Mouse (Mus musculus) right cerebral cortex, postnatal 4 days (tissue): ENCODE measurements around the gene Hoxd13.

Experiments
- DNase-seq: peaks from one replicate; pipeline ENCODE4 v3.0.0-alpha.2; 2022

The Hoxd13 gene

DNA sequence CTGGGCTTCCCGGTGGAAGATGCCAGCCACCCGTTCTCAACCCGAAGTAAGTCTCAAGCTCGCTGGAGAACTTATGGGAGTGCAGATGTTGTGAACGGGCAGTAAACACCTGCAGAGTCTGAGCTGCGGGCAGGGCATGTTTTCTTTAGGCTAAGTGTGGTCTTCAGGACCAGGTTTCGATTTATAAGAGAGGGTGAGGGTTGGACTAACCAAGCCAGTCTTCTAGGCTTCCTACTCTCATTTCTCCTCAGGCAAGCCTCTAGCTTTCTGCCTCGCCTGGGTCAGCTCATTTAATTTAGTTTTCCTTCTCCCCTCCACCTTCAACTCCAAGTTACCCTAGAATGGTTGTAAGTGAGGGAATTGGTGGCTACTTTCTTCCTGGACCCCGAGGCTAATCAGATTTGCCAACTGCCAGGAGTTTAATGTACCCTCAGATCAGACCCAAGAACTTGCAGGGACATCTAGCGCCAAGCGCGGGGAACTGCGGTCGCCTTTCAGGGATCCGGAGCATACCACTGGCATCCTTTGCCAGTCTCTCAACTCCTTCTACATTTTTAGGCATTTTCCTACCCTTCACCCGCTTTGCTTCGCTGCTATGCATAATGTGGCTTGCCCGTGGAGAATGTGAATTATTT is 4.7 kb upstream of the Hoxd13 start:
- DNase-seq: peak; percentile 74

DNA sequence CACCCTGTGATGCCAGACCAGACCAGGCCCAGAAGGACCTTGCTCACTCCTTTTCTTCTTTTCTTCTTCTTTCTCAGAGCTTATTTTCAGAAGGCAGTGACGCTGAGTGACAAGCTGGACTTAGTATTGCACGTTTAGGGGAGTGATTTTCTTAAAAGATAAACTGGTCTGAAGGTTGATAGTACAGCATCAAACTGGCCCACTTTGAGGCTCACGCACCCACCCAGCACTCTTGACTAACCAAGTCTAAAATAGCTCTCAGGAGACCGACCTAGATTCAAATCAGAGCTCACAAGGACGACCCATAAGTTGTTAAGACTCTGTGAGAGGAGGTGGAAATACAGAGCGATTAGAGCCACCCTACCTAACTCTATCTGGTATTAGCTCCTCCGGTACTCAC is 1.7 kb upstream of the Hoxd13 start:
- no peak for DNase-seq

DNA sequence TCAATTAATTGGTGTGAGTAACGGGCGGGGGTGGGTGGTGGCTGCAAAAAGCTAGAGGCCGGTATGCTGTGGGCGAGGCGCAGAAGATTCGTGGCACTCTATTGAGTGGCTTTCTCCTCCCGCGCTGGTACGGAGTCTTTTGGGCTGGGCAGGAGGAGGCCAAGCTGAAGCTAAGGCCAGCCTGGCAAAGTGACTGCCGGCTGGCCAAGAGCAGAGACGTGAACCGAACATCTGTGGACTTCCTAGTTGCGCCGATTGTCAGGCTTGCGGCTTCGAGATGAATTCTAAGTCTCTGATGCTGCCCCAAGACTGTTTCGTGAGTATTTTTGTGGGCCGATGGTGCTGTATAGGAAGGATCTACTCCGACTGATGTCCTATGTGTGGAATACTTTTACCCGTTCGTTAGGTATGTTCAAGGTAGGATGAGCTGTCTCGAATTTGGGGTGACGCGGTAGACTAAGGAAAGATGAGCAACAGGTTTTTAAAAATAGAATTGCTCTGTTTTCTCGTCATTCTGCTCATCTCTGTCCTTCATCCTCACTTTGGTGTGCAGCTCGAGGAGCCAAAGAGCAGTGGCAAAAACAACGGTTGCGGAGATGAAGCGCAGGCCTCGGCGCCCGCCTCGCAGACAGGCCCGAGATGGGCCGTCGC is 794 bp upstream of the Hoxd13 start:
- DNase-seq: no peak

DNA sequence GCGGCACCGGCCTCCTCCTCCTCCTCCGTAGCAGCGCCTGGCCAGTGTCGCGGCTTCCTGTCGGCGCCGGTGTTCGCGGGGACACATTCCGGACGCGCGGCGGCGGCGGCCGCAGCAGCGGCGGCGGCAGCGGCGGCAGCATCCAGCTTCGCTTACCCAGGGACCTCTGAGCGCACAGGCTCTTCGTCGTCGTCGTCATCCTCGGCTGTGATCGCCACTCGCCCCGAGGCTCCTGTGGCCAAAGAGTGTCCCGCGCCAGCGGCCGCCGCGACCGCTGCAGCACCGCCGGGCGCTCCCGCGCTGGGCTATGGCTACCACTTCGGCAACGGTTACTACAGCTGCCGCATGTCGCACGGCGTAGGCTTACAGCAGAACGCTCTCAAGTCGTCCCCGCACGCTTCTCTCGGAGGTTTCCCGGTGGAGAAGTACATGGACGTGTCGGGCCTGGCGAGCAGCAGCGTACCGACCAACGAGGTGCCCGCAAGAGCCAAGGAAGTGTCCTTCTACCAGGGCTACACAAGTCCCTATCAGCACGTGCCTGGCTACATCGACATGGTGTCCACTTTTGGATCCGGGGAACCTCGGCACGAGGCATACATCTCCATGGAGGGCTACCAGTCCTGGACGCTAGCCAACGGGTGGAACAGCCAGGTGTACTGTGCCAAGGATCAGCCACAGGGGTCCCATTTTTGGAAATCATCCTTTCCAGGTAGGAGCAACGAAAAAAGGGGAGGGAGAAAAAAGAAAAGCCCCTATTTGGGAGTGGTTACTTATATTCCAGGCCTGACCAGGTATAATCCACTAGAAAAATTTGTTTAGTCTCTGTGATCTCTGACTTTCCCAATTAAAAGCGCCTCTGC is 490 bp downstream of the Hoxd13 start:
- DNase-seq: no peak

DNA sequence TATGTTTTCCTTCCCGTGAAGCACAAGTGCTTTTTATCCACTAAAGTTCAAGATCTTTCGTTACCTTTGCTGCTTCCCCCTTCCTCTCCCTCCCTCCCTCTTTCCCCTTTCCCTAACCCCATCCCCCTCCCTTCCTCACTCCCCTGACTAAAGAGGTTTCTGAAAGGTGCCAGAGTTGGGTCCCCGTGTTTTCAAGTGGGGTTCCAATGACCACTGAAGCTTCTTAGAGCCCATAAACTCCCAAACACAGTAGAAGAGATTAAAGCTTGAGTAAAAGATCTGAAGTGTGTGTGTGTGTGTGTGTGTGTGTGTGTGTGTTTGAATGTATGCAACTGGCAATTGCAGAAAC is 1.1 kb downstream of the Hoxd13 start:
- DNase-seq: no peak

DNA sequence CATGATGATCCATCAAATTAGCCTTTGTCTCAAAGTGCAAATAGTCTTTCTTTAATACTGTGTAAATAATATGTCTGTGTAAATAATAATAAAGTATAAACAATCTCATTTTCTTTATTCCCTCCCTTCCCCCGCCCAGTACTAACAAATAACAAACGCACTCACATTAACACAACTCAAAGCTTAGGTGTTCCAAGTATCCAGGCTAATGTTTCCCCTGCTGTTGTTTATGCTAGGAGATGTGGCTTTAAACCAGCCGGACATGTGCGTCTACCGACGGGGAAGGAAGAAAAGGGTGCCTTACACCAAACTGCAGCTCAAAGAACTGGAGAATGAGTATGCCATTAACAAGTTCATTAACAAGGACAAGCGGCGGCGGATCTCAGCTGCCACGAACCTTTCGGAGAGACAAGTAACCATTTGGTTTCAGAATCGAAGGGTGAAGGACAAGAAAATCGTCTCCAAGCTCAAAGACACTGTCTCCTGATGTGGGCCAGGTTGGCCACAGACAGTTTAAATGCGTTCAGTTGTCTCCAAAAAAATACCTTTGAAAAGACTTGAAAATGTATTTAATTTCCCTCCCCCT is 1.6 kb downstream of the Hoxd13 start:
- DNase-seq: no peak

DNA sequence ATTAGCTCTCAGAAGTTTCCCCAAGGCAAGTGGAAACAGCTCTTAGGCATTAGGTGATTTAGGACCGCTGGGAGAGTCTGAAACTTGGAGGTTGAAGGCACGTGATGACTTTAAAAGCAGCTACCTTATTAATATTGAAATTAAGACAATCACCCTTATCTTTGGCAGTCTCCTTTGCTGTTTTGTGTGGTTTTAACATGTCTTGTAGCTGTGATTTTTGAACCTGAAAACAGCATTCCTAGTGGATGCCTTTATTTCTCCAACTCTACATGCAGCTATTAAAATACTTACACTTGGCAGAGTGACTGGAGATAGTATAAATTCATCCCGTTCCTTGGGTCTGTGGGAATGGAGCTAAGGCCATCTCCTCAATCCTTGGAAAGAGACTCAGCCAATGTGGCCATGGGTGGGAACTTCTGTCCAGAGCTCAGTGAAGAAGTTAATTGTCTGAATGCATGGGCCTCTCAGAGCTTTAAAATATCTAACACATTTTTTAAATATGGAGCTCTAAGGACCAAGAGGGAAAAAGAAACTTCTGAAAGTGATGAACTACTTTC is 2.6 kb downstream of the Hoxd13 start:
- DNase-seq: no peak

DNA sequence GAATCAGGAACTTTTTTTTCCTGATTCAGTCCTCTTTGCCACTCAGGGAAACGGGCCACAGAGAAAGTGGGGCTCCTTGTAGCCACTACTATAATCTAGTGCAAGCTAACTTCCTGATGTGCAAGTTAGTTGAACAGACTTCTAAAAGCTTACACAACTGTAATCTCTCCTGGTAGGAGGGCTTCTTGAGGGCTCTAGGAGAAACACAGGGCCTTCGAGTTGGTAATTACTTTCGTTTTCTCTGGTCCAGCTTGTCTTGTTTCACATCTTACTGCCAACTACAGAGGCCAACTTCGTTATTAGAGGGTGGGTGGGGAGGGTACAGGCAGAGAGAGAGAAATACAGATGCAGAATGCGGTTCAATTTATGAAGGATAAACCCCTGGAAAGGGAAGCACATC is 3.7 kb downstream of the Hoxd13 start:
- DNase-seq: no peak

DNA sequence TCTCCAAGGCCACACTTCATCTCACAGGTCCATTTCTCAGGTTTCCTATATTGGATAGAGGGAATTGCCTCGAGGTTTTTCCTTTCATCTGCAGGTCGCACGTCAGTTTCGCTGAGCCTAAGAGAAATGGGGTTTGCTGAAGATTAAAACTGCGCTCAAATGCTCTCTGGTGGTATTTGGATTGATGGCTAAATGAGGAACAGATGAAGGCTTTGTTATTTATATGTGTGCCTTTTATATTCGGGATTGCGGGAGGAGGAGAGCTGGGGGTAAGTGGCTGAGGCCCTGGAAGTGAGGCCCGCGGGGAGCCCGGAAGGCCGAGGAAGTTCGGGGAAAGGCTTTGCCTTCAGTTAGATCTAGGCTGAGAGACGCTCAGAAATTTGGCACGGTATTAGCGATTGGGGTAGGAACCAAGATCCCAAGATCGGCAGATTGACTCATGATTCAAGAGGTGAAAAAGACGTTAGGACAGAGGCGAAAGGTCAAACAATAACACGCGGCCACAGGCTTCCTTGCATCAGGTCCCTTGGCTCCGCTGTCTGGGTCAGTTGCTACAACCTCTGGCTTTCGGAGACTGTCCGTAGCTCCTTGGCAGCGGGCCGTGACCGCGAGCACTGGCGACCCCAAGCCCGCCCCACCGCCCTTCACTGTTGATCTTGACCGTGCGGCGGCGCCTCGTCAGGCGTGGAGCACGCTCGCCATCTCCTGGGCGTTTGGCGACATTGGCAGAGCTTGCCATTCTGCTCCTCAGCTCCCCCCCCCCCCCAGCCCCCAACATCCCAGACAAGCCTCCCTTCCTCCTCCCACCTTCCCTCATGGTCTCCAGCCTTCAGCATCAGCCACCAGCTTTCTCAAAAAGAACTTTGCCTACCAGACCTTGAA is 4.6 kb downstream of the Hoxd13 start:
- peak; percentile 66 for DNase-seq

DNA sequence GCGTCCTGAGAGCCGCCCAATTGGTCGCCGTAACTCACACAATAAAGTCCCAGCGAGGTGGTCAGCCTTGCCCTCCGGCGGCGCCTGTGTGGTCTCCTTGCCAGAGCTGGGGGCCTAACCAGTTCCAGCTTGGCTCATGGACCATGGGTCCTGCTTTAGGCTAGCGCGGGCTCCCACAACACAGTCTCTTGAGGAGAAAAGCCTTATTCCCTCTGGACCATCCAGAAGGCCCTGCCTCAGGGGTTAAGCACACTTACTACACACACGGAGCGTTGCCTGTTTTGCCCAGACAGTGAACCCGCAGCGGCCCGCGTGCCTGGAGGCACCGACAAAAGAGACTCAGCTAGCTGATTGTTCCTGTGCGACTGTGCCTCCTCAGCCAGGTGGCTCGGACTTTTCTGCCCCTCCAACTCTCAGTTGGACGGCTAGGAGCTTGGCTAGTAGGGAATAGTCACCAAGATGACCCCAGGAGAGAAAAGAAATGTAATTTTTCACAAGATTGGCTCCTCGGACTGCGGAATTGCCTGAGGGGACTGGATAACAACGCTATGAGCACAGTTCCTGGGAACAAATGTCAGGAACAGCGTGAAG is 5.8 kb downstream of the Hoxd13 start:
- DNase-seq: no peak

DNA sequence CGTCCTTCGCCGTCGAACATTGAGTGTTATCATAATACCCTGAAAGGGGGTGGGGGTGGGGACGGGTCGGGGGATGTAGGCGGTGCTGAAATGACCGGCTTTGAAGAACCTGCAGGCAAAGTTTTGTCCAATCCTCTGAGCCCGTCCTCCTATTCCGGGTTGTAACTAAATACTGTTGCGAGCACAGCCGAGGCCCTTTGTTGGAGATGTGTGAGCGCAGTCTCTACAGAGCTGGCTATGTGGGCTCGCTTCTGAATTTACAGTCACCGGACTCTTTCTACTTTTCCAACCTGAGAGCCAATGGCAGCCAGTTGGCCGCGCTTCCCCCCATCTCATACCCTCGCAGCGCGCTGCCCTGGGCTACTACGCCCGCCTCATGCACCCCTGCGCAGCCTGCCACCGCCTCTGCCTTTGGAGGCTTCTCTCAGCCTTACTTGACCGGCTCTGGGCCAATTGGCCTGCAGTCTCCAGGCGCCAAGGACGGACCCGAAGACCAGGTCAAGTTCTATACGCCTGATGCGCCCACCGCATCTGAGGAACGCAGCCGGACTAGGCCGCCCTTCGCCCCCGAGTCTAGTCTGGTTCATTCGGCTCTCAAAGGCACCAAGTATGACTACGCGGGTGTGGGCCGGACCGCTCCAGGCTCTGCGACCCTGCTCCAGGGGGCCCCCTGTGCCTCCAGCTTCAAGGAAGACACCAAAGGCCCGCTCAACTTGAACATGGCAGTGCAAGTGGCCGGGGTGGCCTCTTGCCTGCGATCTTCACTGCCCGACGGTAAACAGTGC is 7.0 kb downstream of the Hoxd13 start, which contains the start of gene Hoxd12:
TSS of gene Hoxd12 (plus strand) at position 133 of the 785 bp plus-strand sequence.
- no peak for DNase-seq

DNA sequence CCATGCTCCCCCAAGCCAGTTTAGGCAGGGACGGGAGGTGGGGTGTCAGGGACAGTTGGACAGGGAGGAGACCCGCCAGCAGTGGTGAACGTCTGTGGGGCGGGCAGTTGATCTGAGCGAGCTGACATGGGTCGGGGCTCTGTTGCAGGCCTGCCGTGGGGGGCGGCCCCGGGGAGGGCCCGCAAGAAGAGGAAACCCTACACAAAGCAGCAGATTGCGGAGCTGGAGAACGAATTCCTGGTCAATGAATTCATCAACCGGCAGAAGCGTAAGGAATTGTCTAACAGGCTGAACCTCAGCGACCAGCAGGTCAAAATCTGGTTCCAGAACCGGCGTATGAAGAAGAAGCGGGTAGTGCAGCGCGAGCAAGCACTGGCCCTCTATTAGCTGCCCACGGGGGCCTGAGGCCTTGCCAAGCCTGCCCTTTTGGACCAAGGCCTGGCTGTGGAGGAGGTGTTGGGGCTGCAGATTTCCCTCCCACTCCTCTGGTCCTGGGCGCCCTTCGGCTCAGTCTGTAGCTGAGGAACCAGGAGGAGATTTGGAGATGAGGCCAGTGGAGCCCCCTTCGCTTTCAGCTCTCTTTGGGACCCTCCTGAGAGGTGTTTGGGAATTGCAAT is 7.7 kb downstream of the Hoxd13 start:
- no peak for DNase-seq

DNA sequence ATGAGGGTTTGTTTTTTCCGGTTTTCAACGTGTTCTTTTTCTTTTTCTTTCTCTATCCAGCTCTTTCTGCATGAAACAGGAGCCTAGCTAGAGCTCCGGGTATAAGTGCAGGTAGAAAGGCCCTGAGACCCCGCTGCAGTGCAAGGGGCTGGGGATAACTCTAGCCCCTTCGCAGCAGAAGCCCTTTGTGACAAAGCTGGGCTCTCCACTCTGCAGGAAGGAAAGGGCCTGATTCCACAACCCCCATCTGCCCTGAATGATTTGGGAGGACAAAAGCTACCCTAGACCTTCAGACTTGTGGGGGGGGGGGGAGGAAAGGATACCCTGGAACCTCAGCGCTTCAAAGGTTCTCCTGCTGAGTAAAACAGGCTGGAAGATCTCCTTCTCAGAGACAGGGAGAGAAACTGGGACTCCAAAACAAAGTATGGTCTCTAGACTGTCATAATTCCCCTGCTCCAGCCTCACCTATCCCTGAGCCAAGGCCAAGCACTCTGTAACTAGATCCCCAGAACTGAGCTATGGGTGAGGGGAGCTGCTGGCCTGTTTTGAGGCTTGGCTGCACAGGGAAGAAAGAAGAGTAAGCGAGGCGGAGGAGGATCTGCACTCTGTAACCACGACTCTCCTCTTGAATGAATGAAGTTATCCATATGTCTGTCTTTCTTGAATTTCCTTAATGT is 8.4 kb downstream of the Hoxd13 start:
- no peak for DNase-seq

DNA sequence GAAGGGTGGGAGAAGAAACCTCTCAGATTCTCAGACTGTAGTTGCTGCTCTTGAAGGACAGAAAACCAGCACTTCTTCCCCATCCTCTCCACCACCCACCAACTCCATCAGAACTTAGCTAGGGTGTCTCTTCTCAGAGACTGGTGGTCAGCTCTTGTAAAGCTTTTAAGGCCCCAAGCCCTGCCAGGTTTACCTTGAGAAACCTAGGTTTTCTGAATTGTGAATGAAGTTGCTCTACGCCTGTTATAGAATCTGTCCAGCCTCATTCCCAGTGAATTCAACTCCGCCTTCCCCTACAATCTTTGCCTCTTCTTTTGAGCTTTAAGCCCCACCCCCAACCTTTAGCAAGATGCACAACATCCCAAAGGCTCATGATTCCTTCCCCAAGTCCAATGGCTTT is 9.0 kb downstream of the Hoxd13 start:
- no peak for DNase-seq

DNA sequence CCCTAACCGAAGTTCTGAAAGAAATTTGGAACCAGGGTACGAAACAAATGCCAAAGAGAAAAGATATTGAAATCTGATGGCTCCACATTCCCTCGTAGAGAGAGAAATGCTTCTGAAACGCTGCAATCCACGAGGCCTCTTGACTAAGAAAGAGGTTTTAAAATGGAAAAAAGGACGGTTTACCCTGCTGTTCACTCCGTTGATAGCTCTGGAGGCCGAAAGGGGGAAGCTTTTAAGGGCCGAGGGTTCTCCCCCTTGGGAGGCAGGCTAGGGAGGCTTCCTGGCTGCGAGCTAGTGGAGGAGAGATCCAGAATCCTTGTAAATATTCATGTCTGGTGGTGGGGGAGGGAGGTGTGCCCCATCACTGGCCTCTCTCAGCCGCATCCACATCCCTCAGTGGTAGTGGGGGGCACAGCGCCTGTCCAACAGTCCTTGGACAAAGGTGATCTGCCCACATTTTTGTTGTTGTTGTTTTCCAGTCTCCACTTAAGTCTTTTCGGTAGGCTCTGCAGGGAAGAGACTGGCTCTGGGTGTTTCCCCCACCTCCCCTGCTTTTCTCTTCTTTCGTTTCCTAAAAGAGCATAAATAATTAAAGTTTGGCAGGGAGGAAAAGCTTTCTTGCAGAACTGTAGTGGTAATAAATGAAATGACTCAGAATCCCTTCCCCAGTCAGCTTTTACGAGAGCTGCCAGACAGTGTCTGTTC is 10.9 kb downstream of the Hoxd13 start, which contains the start of gene Hoxd11:
TSS of gene Hoxd11 (plus strand) at position 667 of the 705 bp plus-strand sequence.
- no peak for DNase-seq

DNA sequence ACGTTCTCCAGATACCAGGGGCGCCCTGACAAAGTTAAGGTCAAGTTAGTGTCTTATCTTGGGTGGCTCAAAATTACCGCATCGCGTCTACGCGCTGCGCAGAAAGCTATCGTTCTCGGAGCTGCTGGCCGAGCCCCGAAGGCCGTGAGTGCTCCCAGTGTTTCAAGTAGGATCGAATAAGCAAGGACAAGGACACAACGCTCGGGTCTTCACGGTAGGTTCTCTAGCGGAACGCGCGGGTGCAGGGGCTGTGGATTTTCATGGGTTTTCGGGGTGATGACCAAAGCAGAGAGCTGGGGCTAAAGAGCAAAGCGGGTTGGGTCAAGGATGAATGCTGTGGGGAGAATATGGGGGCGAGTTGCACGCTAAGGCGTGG is 11.5 kb downstream of the Hoxd13 start:
- DNase-seq: no peak

DNA sequence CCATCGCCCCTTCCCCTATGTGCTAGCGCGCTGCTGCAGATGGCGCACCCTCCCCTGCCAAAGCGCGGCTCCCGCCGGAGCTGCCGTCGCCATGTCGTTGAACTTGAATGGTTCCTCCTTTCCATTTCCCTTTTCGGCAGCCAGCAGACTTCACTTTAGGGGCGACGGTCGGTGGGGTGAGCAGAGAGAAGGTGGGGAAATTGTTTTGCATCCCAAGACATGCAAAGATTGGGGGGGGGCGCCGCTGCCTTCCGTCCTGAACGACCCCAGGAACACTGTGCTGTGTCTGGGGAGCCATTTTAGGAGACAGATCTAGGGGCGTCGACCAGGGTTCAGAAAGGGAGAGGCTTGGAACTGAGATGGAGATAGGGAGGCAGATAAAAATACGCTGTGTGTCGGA is 11.9 kb downstream of the Hoxd13 start:
- DNase-seq: no peak

DNA sequence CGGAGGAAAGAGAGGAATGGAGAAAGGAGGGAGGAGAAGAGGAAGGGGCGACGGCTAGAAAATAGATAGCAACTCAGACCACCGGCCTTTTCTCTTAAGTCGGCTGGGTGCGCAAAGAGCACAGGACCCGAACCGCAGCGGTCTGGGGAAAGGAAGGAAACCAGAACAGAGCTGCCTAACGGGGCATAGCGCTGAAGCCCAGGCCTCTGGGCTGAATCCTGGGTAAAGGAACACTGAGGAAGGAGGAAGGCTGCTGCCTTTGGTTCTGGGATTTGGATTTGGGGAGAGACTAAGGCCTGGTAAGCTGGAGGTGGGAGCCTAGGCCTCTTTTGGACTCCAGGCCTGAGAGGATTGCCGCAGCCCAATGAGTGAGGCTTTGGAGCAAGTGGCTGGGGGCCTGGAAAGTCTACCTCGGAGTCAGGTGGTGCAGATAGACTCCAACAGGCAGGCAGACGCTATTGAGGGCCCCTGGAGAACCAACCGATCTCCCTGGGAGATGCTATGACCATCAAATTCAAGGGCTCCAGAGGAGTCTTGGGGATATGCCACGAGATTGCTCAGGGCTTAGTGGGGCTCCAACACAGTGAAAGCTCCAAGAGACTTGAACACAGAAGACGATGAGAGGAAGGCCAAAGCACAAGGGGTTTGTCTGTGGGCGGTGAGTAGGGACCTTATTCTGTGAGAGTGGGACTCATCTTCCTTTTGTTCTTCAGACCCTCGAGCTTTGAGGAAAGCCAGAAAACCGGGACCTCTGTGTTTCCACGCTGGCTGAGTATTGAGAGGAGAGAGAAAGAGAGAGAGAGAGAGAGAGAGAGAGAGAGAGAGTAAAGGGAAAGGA is 12.7 kb downstream of the Hoxd13 start:
- no peak for DNase-seq
